Mouse (Mus musculus) hematopoietic stem cell, adult 5-6 weeks (primary cell): ENCODE measurements at regions not wholly inside any gene's neighbourhood (a gene's known extent, or its start where the extent isn't known, plus 50 kb on each side); places are given as distances from the start of the nearest gene placed in this dataset.

Experiments used
- ATAC-seq, 2 experiments: fragments of 125-278 bp in 1 of 2; replicated peaks in 1 of 2; 2 replicates each; pipeline ENCODE4 v1.8.0; 2016 to 2017; ENCODE audit warnings: inconsistent platforms in 2 of 2, mild to moderate bottlenecking in 2 of 2, moderate number of reproducible peaks in 2 of 2, low read depth in 1 of 2, moderate TSS enrichment in 1 of 2; ENCODE audit not compliant: low FRiP score in 2 of 2, poor library complexity in 2 of 2, severe bottlenecking in 2 of 2, insufficient read depth in 1 of 2, low TSS enrichment in 1 of 2

DNA sequence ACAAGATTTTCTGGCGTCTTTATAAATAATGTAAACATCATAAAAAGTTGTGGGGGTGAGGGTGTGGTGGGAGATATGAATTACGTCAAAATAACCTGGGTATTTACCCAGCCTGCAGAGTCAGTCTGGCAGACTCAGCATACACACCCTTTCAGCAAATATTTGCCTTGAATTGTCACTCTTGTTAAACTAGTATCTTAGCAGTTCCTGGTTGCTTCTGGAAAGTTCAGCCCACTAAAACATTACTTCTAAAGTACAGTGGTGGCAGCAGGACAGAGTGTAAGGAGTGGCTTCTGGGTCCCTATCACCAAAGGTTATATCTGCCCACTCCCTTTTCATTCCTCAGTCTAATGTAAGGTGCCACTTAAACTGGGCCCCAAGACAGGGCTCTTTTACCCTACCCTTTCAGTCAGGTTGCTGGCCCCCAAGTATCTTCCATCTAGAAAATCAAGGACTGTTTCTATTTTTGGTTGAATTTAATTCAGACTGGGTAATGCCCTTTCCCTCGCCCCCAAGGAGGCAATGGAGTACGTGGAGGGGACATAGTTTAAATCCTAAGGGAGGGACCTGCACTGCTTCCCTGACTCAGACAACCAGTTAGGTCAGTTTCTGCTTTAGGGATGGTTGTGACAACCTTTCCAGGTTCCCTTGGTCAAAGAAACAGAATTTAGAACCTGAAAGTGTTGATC, 289.3 kb downstream of the Pik3r1 start:
- ATAC-seq, result no peak

DNA sequence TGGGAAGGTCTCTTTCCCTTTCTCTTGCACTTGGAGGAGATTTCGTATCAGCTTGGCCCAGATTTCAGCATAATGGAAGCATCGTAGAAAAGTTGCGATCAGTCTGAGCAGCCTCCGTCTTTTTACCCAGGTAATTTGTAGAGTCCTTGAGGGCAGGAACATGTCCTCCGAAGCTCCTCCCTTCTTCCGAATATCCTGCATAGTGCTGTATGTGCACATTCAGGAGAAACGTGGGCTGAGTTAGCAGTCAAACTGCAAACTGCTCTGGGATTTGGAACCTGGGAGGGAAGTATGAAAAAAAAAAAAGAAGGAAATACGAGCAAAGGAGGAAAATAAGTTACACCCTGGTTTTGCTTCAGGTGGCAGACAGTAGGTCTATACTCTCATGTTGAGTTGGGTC, 294.7 kb downstream of the Pik3r1 start:
- no peak for ATAC-seq

DNA sequence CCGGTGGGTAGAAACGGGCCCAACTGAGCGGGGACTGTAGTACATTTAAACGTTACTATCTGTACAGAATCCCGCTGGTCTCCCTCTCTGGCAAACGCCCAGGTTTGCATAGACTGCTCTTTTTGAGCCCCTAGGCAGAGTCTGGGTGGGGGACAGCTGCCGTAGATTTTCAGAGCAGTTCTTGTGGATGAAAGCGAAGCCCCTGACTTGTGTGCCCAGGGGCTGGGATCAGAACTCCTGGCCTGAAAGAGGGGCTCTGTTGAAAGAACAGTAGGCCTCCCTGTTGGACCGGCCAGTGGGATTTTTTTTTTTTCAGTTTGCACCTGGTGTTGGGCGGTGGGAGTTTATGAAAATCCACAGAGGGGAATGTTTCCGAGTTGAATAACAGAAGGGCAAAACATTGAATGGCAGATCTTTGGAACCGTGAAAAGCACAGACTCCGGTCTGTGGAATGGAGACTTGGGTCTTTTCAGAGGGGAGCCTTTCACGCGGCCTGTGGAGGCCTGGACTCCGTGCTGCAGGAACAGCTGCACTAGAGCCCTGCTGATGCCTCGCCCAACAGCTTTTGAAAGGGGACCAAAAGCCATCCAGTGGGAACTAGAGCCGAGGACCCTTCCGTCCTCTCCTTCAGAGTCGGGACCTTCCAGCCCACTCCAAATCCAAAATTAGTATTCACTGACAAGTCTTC, 297.3 kb downstream of the Pik3r1 start:
- no peak for ATAC-seq

GRCm38 (mm10) chr13:101465748-101466127, 302.3 kb downstream of the Pik3r1 start:
- ATAC-seq, result no peak

GRCm38 (mm10) chr13:101464928-101465747, 302.9 kb downstream of the Pik3r1 start:
- ATAC-seq, result no peak

- ATAC-seq, result no peak
Observed at GRCm38 (mm10) chr13:101456926-101457325, 311.1 kb downstream of the Pik3r1 start.

- no peak for ATAC-seq
Observed at GRCm38 (mm10) chr13:101454276-101454675, 313.7 kb downstream of the Pik3r1 start.

- ATAC-seq, result no peak
Observed at GRCm38 (mm10) chr13:101450501-101450900, 317.5 kb downstream of the Pik3r1 start.

- no peak for ATAC-seq
Observed at GRCm38 (mm10) chr13:101439517-101439916, 328.5 kb downstream of the Pik3r1 start.

DNA sequence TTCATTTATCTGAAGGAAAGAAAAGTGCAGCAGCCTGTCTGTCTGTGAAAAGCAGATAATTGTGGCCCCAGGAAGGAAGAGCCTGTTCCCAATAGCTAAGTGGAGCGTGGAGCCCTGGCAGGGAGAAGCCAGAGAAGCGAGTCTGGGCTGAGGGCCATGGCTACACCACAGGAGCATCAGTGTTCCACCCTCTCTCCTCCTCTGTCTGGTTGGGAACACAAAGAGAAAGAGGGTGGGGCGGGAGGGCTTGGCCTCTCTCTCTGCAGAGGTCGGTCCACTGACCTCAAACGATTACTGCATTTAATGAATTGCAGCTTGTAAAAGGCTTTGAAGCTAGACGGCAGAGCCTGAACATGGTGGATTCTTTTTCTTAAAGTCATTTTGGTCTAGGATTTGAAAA, 329.0 kb downstream of the Pik3r1 start:
- no peak for ATAC-seq

DNA sequence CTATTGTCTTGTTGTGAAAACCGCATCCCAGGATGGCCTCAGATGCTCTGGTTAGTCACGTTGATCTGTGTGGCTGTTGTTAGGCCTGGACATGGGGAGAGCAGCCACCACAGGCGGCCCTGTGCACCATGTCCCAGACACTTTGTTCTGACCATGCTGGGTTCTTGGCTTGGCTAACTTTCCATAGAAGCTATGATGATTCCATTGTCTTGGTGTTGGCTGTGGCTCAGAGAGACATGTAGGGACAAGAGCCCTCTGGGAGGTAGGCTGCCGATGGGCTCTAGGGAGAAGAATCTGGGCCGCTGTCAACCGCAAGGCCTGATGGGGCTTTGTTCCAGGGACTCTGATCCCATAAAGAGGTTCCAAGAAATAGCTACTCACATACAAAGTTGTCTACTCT, 334.9 kb downstream of the Pik3r1 start:
- ATAC-seq, result no peak

- no peak for ATAC-seq
Observed at GRCm38 (mm10) chr13:101427426-101428221, 340.4 kb downstream of the Pik3r1 start.

DNA sequence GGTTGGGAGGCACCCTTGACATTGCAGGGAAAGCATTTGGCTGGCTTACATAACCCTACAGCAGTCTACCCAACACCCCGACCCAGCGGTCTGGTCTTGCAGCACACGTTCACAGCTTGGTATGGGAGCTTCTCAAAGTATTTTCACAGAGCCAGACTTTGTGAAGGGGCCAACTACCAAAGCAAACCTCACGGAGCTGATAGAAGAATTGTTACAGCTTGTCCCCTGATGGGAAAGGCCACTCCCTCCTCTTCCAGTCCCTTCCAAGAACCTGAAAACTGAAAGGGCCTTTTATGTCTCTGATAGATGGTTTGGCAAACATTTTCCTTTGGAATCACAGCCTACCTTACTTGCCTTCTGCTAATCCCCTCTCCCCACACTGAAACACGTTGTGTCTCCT, 341.6 kb downstream of the Pik3r1 start:
- ATAC-seq, result no peak

DNA sequence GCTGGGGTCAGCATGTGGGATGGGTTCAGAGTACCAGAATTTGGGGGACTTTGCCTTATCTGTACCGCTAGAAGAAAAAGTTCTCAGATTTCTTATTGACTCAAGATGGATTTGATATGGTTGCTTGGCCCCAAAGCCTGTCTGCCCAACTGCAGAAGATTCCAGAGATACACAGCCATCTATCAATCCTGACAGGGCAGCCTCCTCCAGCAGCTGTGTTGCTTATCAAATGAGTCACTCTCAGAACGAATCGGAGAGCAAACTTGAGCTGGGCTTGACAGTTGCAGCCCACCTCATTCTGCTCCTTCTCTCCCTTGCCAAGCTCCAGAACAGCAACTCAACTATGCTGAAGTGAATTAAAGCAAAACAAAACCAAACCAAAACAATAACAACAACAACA, 345.9 kb downstream of the Pik3r1 start:
- no peak for ATAC-seq

GRCm38 (mm10) chr13:101419457-101420025, 348.5 kb downstream of the Pik3r1 start:
- no peak for ATAC-seq

DNA sequence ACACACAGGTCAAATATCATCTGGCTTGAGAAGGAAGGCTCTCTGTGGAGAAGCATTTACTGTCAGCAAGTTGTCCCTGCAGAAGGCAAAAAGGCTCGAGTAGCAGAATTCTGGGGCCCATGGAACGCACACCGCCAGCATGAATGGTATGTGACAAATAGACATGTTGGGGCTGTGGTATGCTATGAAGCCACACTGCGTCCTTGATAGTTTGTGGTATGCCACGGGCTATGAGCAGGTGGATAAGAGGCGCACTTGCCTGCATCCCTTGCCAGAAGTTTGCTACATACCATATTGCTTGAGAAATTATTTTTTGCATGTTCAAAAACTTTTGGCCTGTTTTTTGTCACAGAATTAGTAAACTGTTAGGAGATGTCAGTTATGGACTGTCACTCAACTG, 349.7 kb downstream of the Pik3r1 start:
- no peak for ATAC-seq

DNA sequence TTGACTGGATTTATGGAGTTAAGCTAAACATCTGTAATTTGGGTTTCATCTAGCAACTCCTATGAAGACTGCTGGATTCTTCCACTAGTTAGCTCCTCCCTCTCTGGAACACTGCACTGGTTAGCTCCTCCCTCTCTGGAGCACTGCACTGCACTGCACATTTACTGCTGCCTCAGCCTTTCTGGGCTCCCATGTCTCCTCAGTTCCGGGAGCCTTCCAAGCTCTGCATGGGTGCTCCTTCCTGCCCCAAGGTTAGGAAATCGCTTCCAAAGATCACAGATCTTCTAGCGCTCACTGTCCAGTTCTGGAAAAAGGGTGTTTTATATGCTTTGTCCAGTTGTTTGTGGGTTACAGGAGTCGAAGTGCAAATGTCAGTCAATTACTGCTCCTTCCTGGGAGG, 359.1 kb downstream of the Pik3r1 start:
- no peak for ATAC-seq
